Mouse (Mus musculus) spleen, postnatal 36 days (tissue): ENCODE results near the gene Slc8a1.

Experiments used
- DNase-seq, 2 experiments: peaks; one replicate each; pipeline ENCODE4 v3.0.0; 2022; ENCODE audit warnings: low spot score in 2 of 2, mixed read lengths in 1 of 2

The Slc8a1 gene

GRCm38 (mm10) chr17:81738311-81738755, at the start of gene Slc8a1:
TSS of gene Slc8a1 (minus strand) at chr17:81738377.
- no peak for DNase-seq

GRCm38 (mm10) chr17:81787350-81787749, 49.2 kb upstream of the Slc8a1 start:
- peak; percentile 7 to 17 for DNase-seq

GRCm38 (mm10) chr17:81782326-81782725, 44.1 kb upstream of the Slc8a1 start:
- DNase-seq, result no peak

DNA sequence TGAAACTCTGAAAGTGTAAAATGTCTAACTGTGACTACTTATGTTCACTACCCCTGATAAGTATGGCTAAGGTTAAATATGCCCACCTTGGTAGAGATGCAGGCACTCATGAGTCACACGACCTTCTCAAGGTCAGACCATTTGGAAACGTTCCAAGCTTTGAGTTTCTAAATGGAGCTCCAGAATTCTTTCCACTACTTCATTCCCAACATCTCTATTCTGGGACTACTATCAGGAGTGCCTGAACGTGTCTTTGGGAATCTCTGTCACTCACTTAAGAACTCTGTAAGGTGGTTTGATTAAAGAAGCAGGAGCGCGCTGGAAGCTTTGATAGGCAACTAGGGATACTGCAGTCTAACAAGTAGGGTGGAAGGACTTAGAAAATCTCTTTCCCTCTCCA, 43.3 kb upstream of the Slc8a1 start:
- no peak for DNase-seq

DNA sequence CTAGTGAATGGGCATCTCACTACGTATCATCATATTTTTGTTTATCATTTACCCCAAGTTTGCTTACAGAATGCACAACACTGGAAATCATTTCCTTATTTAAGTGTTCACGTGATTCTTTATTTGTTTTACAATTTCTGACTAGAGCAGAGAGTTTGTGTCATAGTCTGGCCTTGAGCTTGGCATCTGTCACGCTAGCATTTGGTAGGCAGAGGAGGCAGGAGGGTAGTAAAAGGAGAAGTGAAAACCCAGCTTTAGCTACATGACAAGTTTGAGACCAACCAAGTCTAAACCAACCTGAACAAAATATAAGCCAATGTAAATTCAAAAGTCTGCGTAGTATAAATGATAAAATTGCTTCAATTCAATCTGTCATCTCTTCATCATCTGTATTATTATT, 41.7 kb upstream of the Slc8a1 start:
- peak; percentile 6 to 8 for DNase-seq

DNA sequence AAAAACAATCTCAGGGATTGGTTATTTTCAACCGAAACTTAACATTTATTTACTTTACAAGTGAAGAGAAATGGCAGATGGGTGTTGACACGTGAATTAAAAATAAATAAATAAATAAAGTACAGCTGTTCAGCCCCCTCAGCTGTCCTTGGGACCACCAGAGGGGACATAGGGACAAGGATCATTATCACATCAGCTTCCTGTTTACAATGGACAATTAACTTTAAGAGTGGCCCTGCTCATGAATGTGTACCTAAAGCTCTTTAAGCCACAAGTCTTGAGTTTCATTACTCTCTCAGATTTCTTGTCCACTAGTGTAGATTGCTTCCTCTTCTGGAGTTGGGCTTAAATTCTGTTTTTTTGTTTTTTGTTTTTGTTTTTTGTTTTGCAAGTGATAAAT, 12.5 kb upstream of the Slc8a1 start:
- DNase-seq, result no peak

GRCm38 (mm10) chr17:81743034-81743433, 4.9 kb upstream of the Slc8a1 start:
- DNase-seq, result no peak

DNA sequence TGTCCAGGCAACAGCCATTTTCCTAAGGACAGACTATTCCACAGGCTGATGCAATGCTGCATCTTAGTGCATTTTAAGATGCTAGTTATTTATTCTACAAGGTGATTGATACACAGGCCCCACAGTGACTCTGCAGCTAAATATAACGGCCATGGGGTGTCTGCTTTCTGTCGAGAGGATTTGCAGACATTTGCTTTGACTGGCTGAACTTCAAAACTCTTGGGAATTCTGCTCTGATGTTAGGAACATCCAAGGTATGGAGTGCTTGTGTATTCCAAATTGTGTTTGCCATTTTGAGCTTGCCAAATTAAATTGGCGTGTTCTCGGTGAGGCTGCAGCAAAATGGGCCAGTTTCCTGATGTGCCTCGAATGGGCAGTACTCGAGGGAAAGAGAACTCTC, 2.4 kb upstream of the Slc8a1 start:
- DNase-seq, result no peak

- DNase-seq, result no peak
These were observed 398 bp downstream of the Slc8a1 start for GRCm38 (mm10) chr17:81737779-81738178.

DNA sequence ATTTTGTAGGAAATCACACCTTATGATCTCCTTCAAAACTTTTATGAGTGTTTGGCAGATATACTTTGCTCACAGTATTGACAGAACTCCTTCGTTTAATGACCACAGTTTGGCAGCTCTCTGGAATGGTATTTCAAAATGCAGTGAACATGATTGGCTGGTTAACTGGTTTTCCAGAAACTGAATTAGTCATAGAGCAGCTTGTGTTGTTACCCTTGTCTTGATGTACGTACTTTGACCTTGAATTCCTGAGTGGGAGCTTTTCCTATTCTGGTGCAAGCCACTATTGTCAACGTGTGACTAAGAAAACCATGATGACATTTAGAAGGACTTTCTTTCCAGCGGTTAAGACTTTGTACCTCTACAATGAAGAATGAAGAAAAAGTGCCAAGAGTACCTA, 868 bp downstream of the Slc8a1 start:
- no peak for DNase-seq

DNA sequence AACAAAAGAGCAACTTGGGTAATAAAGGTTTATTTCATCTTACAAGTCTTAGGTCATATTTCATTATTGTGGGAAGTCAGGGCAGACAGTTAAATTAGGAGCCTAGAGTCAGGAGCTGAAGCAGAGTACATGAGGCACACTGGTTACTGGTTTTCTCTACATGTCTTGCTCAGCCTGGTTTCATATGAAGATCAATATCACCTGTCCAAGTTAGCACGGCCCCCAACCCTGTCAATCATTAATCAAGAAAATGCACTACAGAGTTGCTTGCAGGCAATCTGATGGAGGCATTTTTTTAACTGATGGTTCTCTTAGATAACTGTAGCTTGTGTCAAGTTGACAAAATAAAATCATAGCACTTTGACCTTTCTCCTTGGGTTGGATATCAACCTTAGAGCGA, 2.6 kb downstream of the Slc8a1 start:
- no peak for DNase-seq

- DNase-seq, result no peak
These were observed 8.3 kb downstream of the Slc8a1 start for GRCm38 (mm10) chr17:81729891-81730290.

DNA sequence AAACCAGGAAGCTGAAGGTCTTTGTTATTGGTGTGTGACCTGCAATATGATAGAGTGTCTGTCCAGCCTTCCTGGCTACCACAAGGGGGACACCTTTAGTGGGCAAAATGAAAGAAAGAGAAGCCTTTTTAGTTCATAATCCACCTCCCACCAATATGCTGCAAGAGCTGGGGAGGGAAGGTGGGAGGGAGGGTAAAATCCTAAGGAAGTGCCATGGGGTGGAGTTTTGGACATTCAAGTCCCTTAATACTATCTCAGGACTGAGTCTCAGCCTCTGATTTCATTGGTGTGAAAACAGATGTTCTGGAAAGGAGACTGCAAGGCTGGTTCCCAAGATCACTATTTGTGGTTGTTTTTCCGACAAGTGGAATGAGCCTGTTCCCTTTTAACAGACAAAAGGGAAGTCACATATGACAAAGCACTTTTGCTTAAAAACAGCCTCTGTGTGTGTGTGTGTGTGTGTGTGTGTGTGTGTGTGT, 25.9 kb downstream of the Slc8a1 start:
- DNase-seq, result peak in 1 of 2 experiments; percentile 24

DNA sequence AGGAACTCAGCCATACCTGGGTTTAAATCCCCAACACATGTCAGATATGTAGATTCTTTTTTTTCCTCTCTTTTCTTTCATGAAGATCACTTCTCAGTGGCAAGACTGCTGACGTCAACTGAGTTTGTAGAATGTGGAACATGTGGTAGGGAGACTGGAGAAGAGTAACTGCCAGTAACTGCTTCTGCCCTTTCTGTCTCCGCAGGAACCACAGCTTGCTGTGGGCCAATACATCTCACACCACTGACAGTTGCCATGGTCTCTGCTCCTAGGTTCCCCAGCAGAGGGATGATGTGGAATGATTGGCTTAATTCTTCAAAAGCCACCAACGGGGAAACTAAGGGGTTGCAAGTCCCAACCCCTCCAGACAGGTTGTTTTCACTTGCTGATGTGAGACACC, 33.4 kb downstream of the Slc8a1 start:
- DNase-seq, result no peak

GRCm38 (mm10) chr17:81703258-81703657, 34.9 kb downstream of the Slc8a1 start:
- no peak for DNase-seq

DNA sequence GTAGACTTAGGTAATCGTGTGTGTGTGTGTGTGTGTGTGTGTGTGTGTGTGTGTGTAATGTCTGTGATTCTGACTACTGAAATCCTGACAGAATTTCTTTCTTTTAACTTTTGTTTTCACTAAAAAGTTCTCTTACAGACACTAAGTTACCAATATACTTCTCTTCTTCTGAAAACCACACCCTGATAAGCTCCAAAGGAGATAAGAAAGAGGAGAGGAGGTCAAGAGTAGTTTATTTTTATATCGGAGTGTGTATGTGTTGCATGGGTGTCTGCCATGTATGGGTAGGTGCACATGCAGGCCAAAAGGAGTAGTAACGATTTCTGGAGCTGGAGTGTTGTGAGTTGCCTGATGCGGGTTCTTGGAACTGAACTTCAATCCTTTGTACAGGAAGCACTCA, 36.5 kb downstream of the Slc8a1 start:
- no peak for DNase-seq

- DNase-seq, result no peak
These were observed 39.4 kb downstream of the Slc8a1 start for GRCm38 (mm10) chr17:81698789-81699188.

GRCm38 (mm10) chr17:81697695-81698094, 40.5 kb downstream of the Slc8a1 start:
- no peak for DNase-seq

- no peak for DNase-seq
These were observed 43.2 kb downstream of the Slc8a1 start for GRCm38 (mm10) chr17:81694977-81695376.

- no peak for DNase-seq
These were observed 58.6 kb downstream of the Slc8a1 start for GRCm38 (mm10) chr17:81679616-81680015.

- DNase-seq, result no peak
These were observed 60.7 kb downstream of the Slc8a1 start for GRCm38 (mm10) chr17:81677450-81677849.

- no peak for DNase-seq
These were observed 62.0 kb downstream of the Slc8a1 start for GRCm38 (mm10) chr17:81676203-81676602.

DNA sequence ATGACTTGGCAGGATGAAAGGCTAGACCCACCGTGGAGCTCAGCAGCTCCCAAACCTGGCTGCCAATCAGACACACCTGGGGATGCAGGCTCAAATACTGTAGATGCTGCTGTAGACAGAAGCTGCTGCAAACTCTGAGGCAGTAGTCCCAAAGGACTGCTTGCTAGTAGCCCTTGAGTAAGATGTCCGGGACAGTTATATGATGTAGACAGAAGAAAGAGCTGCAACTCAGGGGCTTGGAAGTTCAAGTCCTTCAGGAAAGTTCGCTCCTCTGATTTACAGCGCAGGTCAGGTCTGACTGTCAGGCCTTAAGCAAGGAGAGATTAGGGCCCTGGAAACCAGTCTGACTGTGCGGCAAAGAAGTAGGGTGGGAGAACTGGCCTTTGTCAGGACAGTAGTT, 66.9 kb downstream of the Slc8a1 start:
- no peak for DNase-seq
